Mouse (Mus musculus): Measurements from ENCODE around the gene Thoc3.

DNA sequence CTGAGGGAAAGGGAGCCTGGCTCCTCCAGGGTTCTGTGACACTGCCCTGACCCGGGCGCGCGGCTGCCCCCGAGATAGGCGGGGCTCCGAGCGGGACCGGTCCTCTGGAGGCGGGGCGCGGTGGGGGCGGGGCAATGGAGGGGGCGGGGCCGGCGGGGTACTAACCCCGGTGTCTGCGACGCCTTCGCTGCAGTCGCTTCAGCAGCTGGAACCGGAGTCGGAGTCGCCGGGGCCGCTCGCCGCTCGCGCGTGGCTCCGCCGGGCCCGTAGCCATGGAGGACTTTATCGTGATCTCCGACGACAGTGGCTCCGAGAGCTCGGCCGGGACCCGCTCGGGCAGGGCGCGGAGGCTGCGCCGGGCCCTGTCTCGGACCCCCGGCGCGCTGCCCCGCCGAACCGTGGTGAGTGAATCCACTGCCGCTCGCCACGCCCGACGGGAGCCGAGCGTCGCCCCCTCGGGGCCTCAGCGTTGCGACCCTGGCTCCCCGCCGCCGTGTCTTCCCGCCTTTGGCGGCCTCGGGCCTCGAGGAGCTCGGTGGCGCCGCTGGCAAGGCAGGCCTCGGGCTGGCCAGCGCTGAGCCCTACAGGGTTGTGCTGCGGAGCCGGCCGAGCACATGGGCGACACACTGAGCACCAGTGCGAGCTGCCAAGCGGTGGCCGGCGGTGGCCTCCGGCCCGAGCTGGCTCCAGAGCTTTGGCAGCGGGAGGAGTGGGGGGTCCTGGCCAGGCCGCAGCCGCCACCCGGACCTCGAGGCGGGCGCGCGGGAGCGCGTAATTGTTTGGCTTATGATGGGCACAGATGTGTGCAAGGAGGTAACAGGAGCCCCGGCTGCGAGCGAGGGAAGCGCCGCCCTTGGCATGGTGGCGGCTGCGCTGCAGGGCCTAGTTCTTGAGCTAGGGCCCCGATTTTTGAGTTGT lies 35.2 kb upstream of the Thoc3 start, which contains the start of gene Simc1:
- TF ChIP-seq POLR2A (IDR thresholded peaks at IDR 0.05; ENCODE audit: borderline replicate concordance, extremely low read depth, insufficient read depth, insufficient read length, poor library complexity, severe bottlenecking) (peak; percentile 87), CTCF (IDR thresholded peaks at IDR 0.05; ENCODE audit: borderline replicate concordance, extremely low read depth, insufficient read depth, insufficient read length) (no peak)

Data from brain, embryonic 14.5 days (tissue).